Mouse (Mus musculus) cerebellum, postnatal 14 days (tissue): Measurements from ENCODE around the gene Smyd5.

ENCODE experiments used
- DNase-seq, 2 experiments: peaks; one replicate each; pipeline ENCODE4 v3.0.0; 2021; ENCODE audit warnings: mixed read lengths in 2 of 2

Smyd5 gene

GRCm38 (mm10) chr6:85431842-85432431 lies at the start of gene Smyd5:
TSS of gene Smyd5 (plus strand) at chr6:85431989.
- DNase-seq = peak; percentile 77 to 87

DNA sequence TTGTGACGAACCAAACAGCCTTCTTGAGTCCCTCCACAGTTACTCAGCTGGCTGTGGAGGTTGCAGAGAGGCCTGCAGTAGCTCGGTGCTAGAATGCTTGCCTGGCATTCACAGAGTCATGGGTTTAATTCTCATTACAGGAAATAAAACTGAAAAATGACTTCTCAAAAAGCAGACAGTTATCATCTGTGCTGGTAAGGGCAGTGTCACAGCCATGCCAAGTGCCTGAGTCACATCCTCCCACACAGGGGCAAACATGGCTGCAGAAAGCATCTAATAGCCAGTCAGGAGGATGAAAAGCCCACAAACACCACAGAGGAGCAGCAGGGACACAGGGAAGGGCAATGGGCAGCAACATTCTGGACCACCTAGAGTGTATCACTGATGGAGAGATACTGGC lies 49.0 kb upstream of the Smyd5 start:
- DNase-seq = no peak

- DNase-seq = no peak
These were observed 43.2 kb upstream of the Smyd5 start for GRCm38 (mm10) chr6:85388608-85389007.

- DNase-seq = peak; percentile 85 to 89
These were observed 40.0 kb upstream of the Smyd5 start for GRCm38 (mm10) chr6:85391803-85392202.

- DNase-seq = no peak
These were observed 36.4 kb upstream of the Smyd5 start for GRCm38 (mm10) chr6:85395360-85395759.

- peak; percentile 40 to 45 for DNase-seq
These were observed 34.6 kb upstream of the Smyd5 start for GRCm38 (mm10) chr6:85397165-85397564.

DNA sequence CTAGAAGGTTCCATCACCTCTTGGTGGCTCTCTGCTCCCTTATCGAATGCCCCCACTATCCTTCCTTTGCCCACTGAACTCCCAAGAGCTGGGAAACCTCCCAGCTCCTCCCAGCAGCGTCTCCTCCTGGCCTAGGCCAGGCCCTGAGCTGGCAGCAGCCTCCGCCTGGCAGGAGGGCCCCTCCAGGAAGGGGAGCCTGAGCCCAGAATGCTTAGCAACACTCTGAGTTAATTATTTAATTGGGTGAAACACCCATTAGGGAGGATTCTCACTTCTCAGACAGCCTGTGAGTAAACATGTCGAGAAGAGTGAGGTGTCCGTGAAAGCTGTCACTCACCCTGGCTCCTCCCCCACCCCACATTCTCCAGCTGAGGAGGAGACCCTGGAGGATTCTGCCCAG lies 32.1 kb upstream of the Smyd5 start:
- DNase-seq = peak; percentile 11 to 12

DNA sequence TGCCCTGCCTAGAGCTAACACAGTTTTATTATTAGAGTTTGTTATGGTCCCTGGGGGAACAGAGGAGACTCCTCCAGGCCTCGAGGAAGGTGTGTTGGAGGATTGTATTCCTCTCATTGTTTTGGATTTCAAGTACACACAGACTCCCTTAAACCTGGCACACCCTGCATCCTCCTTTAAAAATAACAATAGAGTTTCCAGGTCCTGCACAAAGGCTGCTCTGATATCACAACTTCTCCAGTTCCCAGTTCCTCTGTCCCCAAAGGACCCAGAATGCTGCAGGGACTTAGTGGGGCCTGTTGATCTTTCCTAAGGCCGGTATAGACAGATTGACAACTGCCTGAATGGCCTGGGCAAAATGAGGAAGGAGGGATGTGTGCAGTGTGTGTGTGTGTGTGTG lies 29.2 kb upstream of the Smyd5 start:
- DNase-seq = no peak

DNA sequence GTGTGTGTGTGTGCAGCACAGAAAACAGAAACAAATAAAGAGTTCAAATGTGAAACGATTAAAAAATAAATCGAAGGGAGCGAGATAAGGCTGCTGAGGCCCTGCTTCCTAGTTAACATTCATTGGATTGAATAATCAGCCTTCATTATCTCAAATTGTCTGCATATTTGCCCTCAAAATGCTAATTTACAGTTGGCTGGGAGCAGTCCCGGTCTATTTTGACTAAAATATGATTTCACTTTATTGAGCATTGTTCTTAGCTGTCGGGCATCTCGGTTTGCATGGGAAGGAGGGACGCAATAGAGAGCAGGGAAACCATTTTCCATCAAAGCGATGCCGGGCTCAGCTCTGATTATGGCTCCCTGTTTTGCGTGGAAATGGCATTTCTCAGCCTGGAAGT lies 28.8 kb upstream of the Smyd5 start:
- no peak for DNase-seq

GRCm38 (mm10) chr6:85409003-85409402 lies 22.8 kb upstream of the Smyd5 start:
- DNase-seq = peak; percentile 20 to 22

- peak; percentile 60 to 63 for DNase-seq
These were observed 21.0 kb upstream of the Smyd5 start for GRCm38 (mm10) chr6:85410771-85411273.

- DNase-seq = no peak
These were observed 16.0 kb upstream of the Smyd5 start for GRCm38 (mm10) chr6:85415829-85416228.

DNA sequence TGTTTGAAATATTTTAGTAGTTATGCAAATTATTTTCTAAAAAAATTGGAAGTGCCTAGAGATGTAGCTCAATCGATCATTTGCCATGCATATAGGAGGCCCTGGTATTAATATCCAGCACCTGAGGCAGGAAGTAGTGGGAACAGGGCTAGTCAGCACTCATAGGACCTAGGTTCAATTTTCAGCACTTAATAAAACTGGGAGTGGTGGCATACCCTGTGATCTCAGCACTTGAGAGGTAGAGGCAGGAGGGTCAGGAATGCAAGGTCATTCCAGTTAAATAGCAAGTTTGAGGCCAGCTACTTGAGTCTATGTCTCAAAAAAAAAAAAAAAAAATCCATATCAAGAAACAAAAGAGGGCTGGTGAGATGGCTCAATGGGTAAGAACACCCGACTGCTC lies 12.6 kb upstream of the Smyd5 start:
- DNase-seq = no peak

DNA sequence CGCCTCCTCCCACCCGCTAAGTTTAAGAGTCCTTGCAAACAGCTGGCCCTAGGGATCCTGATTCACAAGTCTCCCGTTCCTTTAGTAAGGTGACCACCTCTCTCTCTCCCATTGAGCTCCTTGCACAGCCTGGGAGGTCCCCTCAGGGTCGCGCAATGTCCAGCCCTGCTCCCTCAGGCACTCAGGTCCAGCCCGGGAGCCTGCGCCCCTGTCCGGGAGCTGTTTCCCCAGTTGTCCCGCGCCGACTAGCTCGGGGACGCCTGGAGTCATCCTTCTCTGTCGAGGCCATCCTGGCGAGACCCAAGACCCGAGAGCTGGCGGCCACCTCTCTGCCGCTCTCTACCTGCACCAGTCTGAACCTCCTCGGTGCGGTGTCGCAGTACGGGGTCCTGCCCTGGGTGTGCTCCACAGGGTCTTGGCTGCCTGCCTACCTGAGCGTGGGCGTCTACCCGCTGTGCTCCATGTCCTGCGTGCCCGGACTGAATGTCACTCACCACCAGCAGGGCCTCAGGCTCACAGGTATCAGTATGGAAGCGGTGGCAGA lies 7.9 kb upstream of the Smyd5 start, which contains the start of gene Noto:
Gene Noto (plus strand): TSS at position 51 of the 544 bp plus-strand sequence.
- no peak for DNase-seq

GRCm38 (mm10) chr6:85431274-85431841 lies 431 bp upstream of the Smyd5 start:
- no peak for DNase-seq

DNA sequence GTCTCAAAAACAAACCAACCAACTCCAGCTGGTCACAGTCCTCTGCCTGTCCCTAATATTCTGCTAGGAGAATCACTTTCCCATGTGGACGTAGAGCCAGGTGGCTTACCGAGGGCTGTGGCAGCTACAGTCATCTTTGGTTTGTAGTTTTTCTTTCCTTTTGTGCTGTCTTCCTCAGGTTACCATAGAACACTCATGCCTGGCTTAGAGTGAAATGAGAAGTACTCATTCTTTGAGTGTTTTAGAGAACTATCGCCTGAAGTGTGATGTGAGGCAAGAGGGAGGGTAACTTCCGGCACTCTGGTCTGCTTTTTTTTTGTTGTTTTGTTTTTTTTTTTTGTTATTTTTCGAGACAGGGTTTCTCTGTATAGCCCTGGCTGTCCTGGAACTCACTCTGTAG lies 2.1 kb downstream of the Smyd5 start:
- no peak for DNase-seq

GRCm38 (mm10) chr6:85436204-85436603 lies 4.4 kb downstream of the Smyd5 start:
- DNase-seq = no peak

- no peak for DNase-seq
These were observed 4.8 kb downstream of the Smyd5 start for GRCm38 (mm10) chr6:85436631-85437030.

DNA sequence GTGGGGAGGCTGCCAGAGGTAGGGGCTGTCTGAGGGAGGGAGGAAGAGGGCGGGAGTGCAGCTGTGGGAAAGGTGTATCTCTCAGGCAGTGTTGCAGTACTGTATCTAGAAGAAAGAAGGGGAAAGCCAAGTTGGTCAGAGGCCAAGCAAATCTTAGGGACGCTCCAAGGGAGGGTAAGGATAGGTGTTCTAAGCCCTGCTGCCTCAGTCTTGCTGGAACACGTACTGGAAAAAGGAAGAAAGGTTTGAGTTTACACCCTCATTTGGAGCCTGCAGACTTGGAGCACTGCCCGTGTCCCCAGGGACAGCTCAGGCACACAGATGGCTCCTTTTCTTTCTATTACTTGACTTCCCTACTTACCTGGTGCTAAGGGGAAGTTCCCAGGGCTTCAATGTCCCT lies 9.4 kb downstream of the Smyd5 start:
- no peak for DNase-seq

- DNase-seq = no peak
These were observed 11.9 kb downstream of the Smyd5 start for GRCm38 (mm10) chr6:85443488-85444233.

DNA sequence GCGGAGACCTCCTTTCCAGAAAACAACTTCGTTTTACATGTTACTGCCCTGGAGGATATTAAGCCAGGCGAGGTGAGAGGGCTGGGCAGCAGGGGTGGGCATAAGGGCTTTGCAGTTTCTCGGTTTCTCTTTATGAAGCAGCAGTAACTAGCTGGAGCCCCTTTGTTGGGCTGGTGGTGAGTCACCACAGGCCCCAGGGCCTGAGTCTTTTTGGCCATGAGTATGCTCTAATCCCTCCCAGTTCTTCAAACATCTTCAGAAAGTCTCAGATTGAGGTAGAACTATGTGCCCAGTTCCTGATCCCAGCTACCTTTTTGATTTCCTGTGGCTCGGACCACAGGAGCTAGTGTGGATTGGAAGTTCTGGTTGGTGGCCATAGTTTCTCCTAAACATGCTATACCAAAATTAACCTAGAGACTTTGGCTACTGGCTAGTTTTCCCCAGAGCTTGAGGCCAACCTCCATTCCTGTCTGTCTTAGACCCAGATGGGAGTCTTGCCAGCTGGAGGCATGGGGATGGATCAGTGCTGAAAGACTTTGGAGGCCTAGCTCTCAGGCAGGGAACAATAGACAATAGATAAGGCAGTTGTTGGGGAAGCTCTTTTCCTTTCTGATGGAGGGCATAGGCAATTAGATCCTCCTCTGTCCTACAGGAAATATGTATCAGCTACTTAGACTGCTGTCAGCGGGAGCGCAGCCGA lies 12.6 kb downstream of the Smyd5 start:
- DNase-seq = no peak

GRCm38 (mm10) chr6:85445286-85445685 lies 13.5 kb downstream of the Smyd5 start:
- DNase-seq = no peak

GRCm38 (mm10) chr6:85447351-85447750 lies 15.6 kb downstream of the Smyd5 start:
- no peak for DNase-seq
